Mouse (Mus musculus): ENCODE results near the gene Rhox11.

DNA sequence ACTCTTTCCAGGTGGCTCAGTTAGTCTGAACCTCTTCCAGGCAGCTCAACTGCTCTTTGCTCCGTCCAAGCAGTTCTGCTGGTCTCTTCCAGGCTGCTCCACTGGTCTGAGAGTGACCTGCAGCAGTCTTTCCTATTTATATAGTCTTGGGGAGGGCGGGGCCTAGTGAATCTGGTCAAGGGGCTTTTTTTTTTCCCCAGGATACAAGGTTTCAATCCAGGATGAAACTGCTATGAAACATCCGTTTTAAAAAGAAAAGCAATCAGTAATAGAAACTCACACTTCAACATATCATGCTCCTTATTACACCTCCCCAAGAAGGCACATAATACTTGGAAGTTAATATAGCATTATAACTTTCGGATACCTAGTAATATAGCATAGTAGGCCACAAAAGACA lies 25.9 kb upstream of the Rhox11 start, which contains the start of gene Rhox12:
- TF ChIP-seq CTCF (IDR thresholded peaks at IDR 0.05; ENCODE audit: borderline replicate concordance, extremely low read depth, insufficient read depth, insufficient read length) (no peak), POLR2A (IDR thresholded peaks at IDR 0.05; ENCODE audit: borderline replicate concordance, extremely low read depth, insufficient read depth, insufficient read length, poor library complexity, severe bottlenecking) (no peak)
